Mouse (Mus musculus): ENCODE results near the gene Exosc3. TPM values are rescaled to one million over a fixed set of nuclear protein-coding genes. Genes with fewer than 3 reads are reported as not detected.

Exosc3 gene
- total and polyA plus RNA-seq, 3 experiments = 165 to 255 (median 213) TPM

- no peaks in the 10 kb centered on the region for H3K4me1 ChIP-seq (ENCODE audit: control insufficient read depth in 1 of 2, insufficient read depth in 2 of 2)
- H3K27ac ChIP-seq (ENCODE audit: insufficient read depth, low read depth) = no peak overlapping the region
- H3K4me3 ChIP-seq (replicated peaks in 1 of 3; ENCODE audit: low read depth in 2 of 3, low read length in 2 of 3, poor library complexity in 1 of 3) = no peak overlapping the region
- no peak overlapping the region for H3K4me2 ChIP-seq (ENCODE audit: insufficient read depth, low read depth, poor library complexity, severe bottlenecking)
- dilution Hi-C loops (cut with MboI; ENCODE audit: extremely low pct_ligation_motif_present, extremely low pct_unique_long_range_greater_than_20kb, low sequenced_read_pairs) = no loop called here
- H3K9ac ChIP-seq (ENCODE audit: insufficient read depth, low read depth) = no peak overlapping the region
- no peaks in the 10 kb centered on the region for H3K9me3 ChIP-seq (replicated peaks; ENCODE audit: low read length)
- H3K27me3 ChIP-seq (replicated peaks) = peaks cover 2% of the 10 kb centered on the region
- DNase-seq (ENCODE audit: extremely low read depth) = no peak
- no peak for TF ChIP-seq MAFK (IDR thresholded peaks at IDR 0.05; ENCODE audit: insufficient replicate concordance, low read length)
- TF ChIP-seq GABPA (IDR thresholded peaks at IDR 0.05; ENCODE audit: insufficient replicate concordance, low read depth, low read length) = no peak
- no peak for TF ChIP-seq MYC (IDR thresholded peaks at IDR 0.05; ENCODE audit: low read depth, low read length)
- no peak for TF ChIP-seq JUND (conservative IDR thresholded peaks at IDR 0.05; ENCODE audit: low read depth, low read length)
- no peak for TF ChIP-seq CTCF (conservative IDR thresholded peaks at IDR 0.05 in 1 of 2, IDR thresholded peaks at IDR 0.05 in 1 of 2; ENCODE audit: low read depth in 2 of 2, low read length in 2 of 2)
- no peak for TF ChIP-seq ETS1 (conservative IDR thresholded peaks at IDR 0.05; ENCODE audit: low read depth, low read length)
- no peak for TF ChIP-seq RCOR1 (conservative IDR thresholded peaks at IDR 0.05; ENCODE audit: low read depth, low read length)
- TF ChIP-seq POLR2AphosphoS2 (IDR thresholded peaks at IDR 0.05; ENCODE audit: low read depth, low read length) = no peak
- TF ChIP-seq ELF1 (IDR thresholded peaks at IDR 0.05; ENCODE audit: low read depth, low read length) = no peak
- TF ChIP-seq POLR2A (IDR thresholded peaks at IDR 0.05; ENCODE audit: low read depth, low read length) = no peak
- no peak for TF ChIP-seq KAT2A (IDR thresholded peaks at IDR 0.05; ENCODE audit: insufficient replicate concordance, low read length)
- TF ChIP-seq TBP (conservative IDR thresholded peaks at IDR 0.05; ENCODE audit: low read depth, low read length) = no peak
- no peak for TF ChIP-seq CHD2 (IDR thresholded peaks at IDR 0.05; ENCODE audit: low read length)
- no peak for TF ChIP-seq NRF1 (IDR thresholded peaks at IDR 0.05; ENCODE audit: low read depth, low read length)
- TF ChIP-seq RAD21 (IDR thresholded peaks at IDR 0.05; ENCODE audit: low read depth, low read length) = no peak
- no peak for TF ChIP-seq IRF4 (IDR thresholded peaks at IDR 0.05; ENCODE audit: low read depth, low read length)
- no peaks in the 10 kb centered on the region for H3K79me2 ChIP-seq (replicated peaks; ENCODE audit: control insufficient read depth, extremely low read depth, insufficient read depth, poor library complexity, severe bottlenecking)
- H3K36me3 ChIP-seq (replicated peaks in 1 of 2; ENCODE audit: control insufficient read depth in 1 of 2, insufficient read depth in 1 of 2, low read length in 1 of 2) = no peaks in the 10 kb centered on the region
- in situ Hi-C loops (cut with MboI; ENCODE audit: low pct_ligation_motif_present, low pct_unique_long_range_greater_than_20kb, low sequenced_read_pairs) = no loop called here
Measured at GRCm38 (mm10) chr4:45267883-45268282, 74.6 kb downstream of the Exosc3 start.

Other genes with a start within 250 kb of the Exosc3 start
- 313 and 458 TPM in 2 replicates for gene Tomm5, start 234.6 kb downstream of the Exosc3 start, total RNA-seq (2012; rRNA removed)
- 845 and 877 TPM in 2 replicates for gene Tomm5, start 234.6 kb downstream of the Exosc3 start, total RNA-seq (2014; rRNA removed)
- gene Tomm5, start 234.6 kb downstream of the Exosc3 start, polyA plus RNA-seq (2012; ENCODE audit: insufficient read length, low read depth) = 321 and 339 TPM in 2 replicates
- not detected in 2 replicates for gene Frmpd1, start 157.9 kb downstream of the Exosc3 start, total RNA-seq (2012; rRNA removed)
- not detected in 2 replicates for gene Frmpd1, start 157.9 kb downstream of the Exosc3 start, total RNA-seq (2014; rRNA removed)
- gene Frmpd1, start 157.9 kb downstream of the Exosc3 start, polyA plus RNA-seq (2012; ENCODE audit: insufficient read length, low read depth) = not detected in 2 replicates
- 6.2 and 7.6 TPM in 2 replicates for gene Trmt10b, start 45.6 kb downstream of the Exosc3 start, total RNA-seq (2012; rRNA removed)
- gene Trmt10b, start 45.6 kb downstream of the Exosc3 start, total RNA-seq (2014; rRNA removed) = 9.5 and 11.5 TPM in 2 replicates
- gene Trmt10b, start 45.6 kb downstream of the Exosc3 start, polyA plus RNA-seq (2012; ENCODE audit: insufficient read length, low read depth) = 13.4 and 20.5 TPM in 2 replicates
- gene Dcaf10, start 631 bp downstream of the Exosc3 start, total RNA-seq (2012; rRNA removed) = 6.8 and 8.7 TPM in 2 replicates
- gene Dcaf10, start 631 bp downstream of the Exosc3 start, total RNA-seq (2014; rRNA removed) = 11.5 and 11.6 TPM in 2 replicates
- 11.1 and 12.2 TPM in 2 replicates for gene Dcaf10, start 631 bp downstream of the Exosc3 start, polyA plus RNA-seq (2012; ENCODE audit: insufficient read length, low read depth)
- gene Slc25a51, start 66.0 kb upstream of the Exosc3 start, total RNA-seq (2012; rRNA removed) = 30.3 and 44.4 TPM in 2 replicates
- 37.1 and 44.7 TPM in 2 replicates for gene Slc25a51, start 66.0 kb upstream of the Exosc3 start, total RNA-seq (2014; rRNA removed)
- 26.3 and 27.6 TPM in 2 replicates for gene Slc25a51, start 66.0 kb upstream of the Exosc3 start, polyA plus RNA-seq (2012; ENCODE audit: insufficient read length, low read depth)
- gene Shb, start 189.7 kb upstream of the Exosc3 start, total RNA-seq (2012; rRNA removed) = 5.9 and 8.6 TPM in 2 replicates
- 7.6 and 7.7 TPM in 2 replicates for gene Shb, start 189.7 kb upstream of the Exosc3 start, total RNA-seq (2014; rRNA removed)
- gene Shb, start 189.7 kb upstream of the Exosc3 start, polyA plus RNA-seq (2012; ENCODE audit: insufficient read length, low read depth) = 15.5 and 18.4 TPM in 2 replicates